Mouse (Mus musculus): Measurements from ENCODE around the gene Gdap1l1.

Gdap1l1 gene

GRCm38 (mm10) chr2:163466771-163467170 lies 28.5 kb downstream of the Gdap1l1 start:
- no peak for DNase-seq

GRCm38 (mm10) chr2:163467585-163467984 lies 29.3 kb downstream of the Gdap1l1 start:
- no peak for DNase-seq

- DNase-seq, result no peak
Measured at GRCm38 (mm10) chr2:163468866-163469265, 30.6 kb downstream of the Gdap1l1 start.

GRCm38 (mm10) chr2:163469711-163470110 lies 31.4 kb downstream of the Gdap1l1 start:
- no peak for DNase-seq

- no peak for DNase-seq
Measured at GRCm38 (mm10) chr2:163471136-163471535, 32.9 kb downstream of the Gdap1l1 start.

- no peak for DNase-seq
Measured at GRCm38 (mm10) chr2:163471710-163472465, 33.6 kb downstream of the Gdap1l1 start.

GRCm38 (mm10) chr2:163472466-163472851 lies 34.2 kb downstream of the Gdap1l1 start, which contains the start of gene Fitm2:
Gene Fitm2 (minus strand): TSS chr2:163472629.
- DNase-seq, result peak; percentile 98

GRCm38 (mm10) chr2:163480191-163480825 lies 42.0 kb downstream of the Gdap1l1 start:
- peak; percentile 29 for DNase-seq

GRCm38 (mm10) chr2:163481539-163482029 lies 43.3 kb downstream of the Gdap1l1 start:
- DNase-seq, result peak; percentile 72

GRCm38 (mm10) chr2:163487360-163487759 lies 49.1 kb downstream of the Gdap1l1 start:
- no peak for DNase-seq

- DNase-seq, result no peak
Measured at GRCm38 (mm10) chr2:163489725-163490291, 51.5 kb downstream of the Gdap1l1 start.

- DNase-seq, result no peak
Measured at GRCm38 (mm10) chr2:163490656-163491055, 52.4 kb downstream of the Gdap1l1 start.

GRCm38 (mm10) chr2:163491351-163491750 lies 53.1 kb downstream of the Gdap1l1 start:
- DNase-seq, result peak; percentile 16

- DNase-seq, result no peak
Measured at GRCm38 (mm10) chr2:163492018-163492417, 53.7 kb downstream of the Gdap1l1 start, which contains the start of gene R3hdml. Gene R3hdml (plus strand): TSS chr2:163492318.

GRCm38 (mm10) chr2:163493031-163493430 lies 54.8 kb downstream of the Gdap1l1 start:
- no peak for DNase-seq

GRCm38 (mm10) chr2:163493976-163494375 lies 55.7 kb downstream of the Gdap1l1 start:
- DNase-seq, result peak; percentile 7

GRCm38 (mm10) chr2:163494456-163494855 lies 56.2 kb downstream of the Gdap1l1 start:
- DNase-seq, result no peak

- DNase-seq, result no peak
Measured at GRCm38 (mm10) chr2:163502219-163502618, 63.9 kb downstream of the Gdap1l1 start.

GRCm38 (mm10) chr2:163503191-163503590 lies 64.9 kb downstream of the Gdap1l1 start:
- DNase-seq, result no peak
